Mouse (Mus musculus) layer of hippocampus, postnatal 10 days (tissue): ENCODE data around the gene Serinc5. TPM values are rescaled to one million over a fixed set of nuclear protein-coding genes. Genes with fewer than 3 reads are reported as not detected.

Experiments
- DNase-seq, 2 experiments: peaks; one replicate each; pipeline ENCODE4 v3.0.0; 2021; ENCODE audit warnings: low spot score in 2 of 2
- total RNA-seq, 2 experiments: library from RNA; stranded (reverse); gene quantifications; 2 replicates each; pipeline ENCODE4 v1.2.3; 2021

Gene Serinc5
- total RNA-seq, 2 experiments from 2014 or later, result 62.1 to 63.3 TPM

GRCm38 (mm10) chr13:92611917-92612316, 1.0 kb downstream of the Serinc5 start:
- DNase-seq, result no peak

GRCm38 (mm10) chr13:92613094-92613493, 2.2 kb downstream of the Serinc5 start:
- no peak for DNase-seq

- no peak for DNase-seq
Measured at GRCm38 (mm10) chr13:92615201-92615600, 4.3 kb downstream of the Serinc5 start.

DNA sequence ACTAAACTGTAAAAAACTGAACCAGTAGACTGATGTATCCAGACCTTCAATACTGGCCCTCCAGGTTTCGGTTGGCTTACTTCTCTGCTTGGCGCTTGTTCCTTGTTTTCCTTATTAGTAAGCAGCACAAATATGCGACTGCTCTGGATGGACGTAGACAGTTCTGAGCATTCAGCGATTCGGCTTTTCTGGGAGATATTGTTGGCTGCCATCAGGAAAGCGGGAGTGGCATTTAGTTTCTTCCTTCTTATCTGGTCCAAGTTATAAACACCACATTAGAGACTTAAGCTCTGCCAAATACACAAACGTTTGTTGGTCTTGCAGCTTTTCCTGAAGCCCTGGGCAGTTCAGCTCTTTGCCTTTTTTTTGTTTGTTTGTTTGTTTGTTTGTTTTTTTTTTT, 5.6 kb downstream of the Serinc5 start:
- no peak for DNase-seq

DNA sequence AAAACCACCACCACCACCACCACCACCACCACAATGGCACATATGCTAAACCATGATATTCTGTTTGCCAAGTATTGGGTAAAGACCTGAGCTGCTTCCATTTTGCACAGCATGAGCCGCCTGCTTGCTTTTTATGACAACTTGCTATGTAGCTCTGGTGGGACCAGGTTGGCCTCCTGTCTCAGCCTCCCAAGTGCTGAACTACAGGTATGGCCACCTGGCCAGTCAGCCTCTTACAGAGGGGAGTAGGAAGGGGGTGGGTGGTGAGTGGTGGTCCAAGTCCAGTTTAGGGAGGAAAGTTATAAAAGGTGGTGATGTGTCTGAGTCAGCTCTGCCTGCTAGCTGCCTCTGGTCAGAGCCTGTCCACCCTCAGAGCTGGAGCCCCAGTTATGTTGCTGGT, 15.3 kb downstream of the Serinc5 start:
- DNase-seq, result no peak

DNA sequence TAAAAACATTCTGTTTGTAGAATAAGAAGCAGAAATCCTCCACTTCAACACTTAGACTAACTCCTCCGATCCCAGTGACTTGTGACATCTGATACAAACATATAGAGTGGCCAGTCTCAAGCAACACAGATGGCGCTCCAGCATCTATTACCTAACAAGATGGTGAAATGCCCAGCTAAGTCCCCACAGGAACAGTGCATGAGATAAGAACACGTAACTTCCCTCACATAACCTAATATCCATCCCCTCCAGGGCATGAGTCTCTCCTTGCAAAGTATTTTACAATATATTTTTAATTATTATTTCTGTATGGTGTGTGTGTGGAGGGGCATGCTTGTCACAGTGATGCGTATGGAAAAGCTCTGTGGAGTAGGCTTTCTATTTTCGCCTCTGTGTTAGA, 15.8 kb downstream of the Serinc5 start:
- no peak for DNase-seq

DNA sequence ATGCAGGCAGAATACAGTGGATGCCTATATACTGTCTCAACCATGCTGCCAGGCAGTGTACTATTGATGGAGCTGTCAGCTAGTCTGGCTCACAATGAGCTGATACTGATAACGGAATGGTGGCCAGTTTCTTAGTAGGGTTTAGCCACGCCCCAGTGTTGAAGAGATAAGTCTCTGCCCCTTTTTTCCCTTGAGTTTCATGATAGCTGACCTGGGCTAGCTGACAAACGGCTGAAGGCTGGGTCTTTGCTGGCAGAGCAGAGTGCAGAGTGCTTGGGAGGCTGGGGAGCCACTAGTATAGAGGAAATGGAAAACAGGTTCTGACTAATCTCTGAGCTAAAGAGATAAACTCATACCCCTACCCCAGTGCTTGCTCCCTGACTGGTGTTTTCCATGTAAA, 18.6 kb downstream of the Serinc5 start:
- no peak for DNase-seq

GRCm38 (mm10) chr13:92631450-92631849, 20.6 kb downstream of the Serinc5 start:
- no peak for DNase-seq

DNA sequence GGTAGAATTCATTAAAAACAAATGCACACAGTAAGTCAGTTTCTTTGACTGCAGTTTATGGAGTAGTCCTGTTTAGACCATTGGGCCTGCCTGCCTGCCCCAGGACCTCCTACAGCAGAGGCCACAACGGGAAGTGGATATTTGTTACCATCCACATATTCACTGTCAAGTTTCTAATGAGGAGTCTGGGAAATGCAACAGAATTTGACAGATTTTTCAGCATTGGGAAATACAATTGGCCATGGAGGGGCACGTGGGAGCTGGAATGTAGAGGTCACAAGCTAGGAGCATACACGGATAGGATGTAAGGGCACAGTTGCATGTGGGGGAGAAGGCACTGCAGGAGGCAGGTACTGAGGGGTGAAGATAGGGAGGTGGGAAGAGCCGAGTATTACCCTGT, 21.7 kb downstream of the Serinc5 start:
- DNase-seq, result no peak

- no peak for DNase-seq
Measured at GRCm38 (mm10) chr13:92635040-92635439, 24.1 kb downstream of the Serinc5 start.

DNA sequence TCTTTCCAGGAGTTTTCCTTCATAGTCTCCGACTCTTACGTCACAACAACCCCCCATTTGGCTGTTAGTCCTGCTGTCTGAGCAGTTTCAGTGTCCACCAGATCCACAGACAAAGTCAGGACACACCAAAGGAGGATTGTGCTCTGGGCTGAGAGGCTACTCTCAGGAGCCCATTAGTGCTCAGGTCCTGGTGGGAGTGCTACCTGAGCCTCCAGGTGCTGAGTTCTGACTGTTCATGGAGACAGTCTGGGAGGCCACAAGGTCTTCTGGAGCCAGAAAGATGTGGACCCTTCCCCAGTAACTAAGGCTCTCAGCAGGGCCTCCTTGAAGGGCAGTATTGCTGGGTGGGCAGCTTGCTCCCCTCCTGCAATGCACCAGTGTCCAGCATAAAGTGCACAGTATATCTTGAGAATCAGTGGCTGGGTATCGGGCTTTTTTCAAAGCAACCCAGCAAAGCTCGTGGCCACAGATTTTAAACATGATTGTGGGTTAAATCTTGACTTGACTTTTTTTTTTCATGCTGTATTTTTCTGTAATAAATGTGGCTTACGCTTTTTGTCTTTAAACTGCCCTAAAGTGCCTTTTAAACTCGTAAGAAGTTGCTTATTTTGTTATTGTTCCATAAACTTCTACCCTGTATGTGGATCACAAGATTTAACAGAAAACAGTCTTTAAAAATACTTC, 25.5 kb downstream of the Serinc5 start:
- DNase-seq, result no peak

DNA sequence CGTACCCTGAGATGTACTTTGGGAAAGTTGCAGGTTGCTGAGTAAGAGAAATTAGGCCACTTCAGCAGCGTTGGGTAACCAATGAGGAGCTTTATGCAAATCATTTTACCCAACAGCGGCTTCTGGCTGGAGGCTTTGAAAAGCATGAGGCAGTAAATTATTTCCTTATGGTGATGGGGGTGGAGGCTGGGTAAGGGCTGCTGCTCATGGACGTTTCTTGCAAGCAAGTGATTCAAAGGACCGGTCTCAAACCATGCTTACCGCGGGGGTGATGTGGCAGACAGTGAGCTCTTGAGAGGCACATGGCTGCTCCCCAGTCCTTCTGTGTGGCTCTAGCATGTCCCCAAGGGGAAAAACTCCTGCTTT, 26.0 kb downstream of the Serinc5 start:
- no peak for DNase-seq

GRCm38 (mm10) chr13:92639093-92640014, 28.5 kb downstream of the Serinc5 start:
- no peak for DNase-seq

GRCm38 (mm10) chr13:92644199-92644598, 33.3 kb downstream of the Serinc5 start:
- no peak for DNase-seq

DNA sequence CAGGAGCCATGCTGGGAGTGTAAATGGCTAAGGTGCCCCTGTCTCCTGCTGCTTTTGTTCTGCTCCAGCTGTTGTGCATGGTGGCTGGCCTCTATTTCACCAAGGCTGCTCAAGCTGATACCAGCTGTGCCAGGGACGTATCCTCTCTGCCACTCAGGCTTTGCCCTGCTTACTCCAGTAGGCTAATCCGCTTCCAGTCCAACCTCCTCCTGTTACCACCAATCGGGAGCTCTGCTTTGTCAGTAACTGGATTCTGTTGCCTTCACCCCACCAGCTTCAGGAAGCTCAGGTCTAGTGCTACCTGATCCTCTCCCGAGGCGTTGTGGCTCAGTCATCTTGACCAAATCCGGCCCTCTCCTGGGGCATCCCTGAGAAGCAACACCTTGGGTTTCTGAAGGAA, 33.9 kb downstream of the Serinc5 start:
- no peak for DNase-seq

GRCm38 (mm10) chr13:92647695-92648094, 36.8 kb downstream of the Serinc5 start:
- peak in 1 of 2 experiments; percentile 37 for DNase-seq

- no peak for DNase-seq
Measured at GRCm38 (mm10) chr13:92649111-92649510, 38.2 kb downstream of the Serinc5 start.

DNA sequence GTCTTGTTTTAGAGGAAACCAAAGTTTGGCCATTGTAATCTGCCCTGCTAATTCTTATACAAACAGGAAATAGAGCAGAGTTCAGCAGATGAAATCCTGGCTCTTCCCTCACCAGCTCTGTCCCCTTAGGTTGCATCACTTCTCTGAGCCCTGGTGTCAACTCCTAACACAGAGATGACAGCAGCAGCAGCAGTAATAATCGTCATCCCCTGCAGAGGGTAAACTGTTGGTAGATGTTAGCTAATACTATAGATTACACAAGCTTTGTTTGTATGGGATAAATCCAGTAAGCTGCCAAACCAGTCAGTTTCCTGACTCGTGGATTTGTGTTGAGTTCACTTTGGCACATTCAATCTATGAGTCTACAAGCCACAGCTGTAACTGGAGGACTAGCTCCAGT, 40.1 kb downstream of the Serinc5 start:
- DNase-seq, result no peak

- no peak for DNase-seq
Measured at GRCm38 (mm10) chr13:92652498-92652897, 41.6 kb downstream of the Serinc5 start.

DNA sequence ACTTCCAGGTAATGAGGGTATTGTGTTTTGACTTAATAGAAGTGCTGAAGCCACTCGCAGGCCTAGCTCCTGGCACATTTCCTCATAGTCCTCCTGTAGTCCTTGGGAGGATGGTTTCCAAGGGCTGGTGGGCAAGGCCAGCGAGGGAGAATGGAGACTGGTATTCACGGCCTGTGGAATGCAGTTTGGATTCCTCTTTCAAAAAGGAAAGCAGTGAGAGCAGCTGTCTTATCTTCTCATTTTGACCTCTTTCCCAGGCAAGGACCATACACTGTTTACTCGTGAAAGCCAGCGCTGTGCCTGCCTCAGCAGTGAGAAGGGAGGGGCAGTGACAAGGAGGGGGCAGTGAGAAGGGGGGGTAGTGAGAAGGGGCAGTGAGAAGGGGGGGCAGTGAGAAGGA, 42.4 kb downstream of the Serinc5 start:
- no peak for DNase-seq

DNA sequence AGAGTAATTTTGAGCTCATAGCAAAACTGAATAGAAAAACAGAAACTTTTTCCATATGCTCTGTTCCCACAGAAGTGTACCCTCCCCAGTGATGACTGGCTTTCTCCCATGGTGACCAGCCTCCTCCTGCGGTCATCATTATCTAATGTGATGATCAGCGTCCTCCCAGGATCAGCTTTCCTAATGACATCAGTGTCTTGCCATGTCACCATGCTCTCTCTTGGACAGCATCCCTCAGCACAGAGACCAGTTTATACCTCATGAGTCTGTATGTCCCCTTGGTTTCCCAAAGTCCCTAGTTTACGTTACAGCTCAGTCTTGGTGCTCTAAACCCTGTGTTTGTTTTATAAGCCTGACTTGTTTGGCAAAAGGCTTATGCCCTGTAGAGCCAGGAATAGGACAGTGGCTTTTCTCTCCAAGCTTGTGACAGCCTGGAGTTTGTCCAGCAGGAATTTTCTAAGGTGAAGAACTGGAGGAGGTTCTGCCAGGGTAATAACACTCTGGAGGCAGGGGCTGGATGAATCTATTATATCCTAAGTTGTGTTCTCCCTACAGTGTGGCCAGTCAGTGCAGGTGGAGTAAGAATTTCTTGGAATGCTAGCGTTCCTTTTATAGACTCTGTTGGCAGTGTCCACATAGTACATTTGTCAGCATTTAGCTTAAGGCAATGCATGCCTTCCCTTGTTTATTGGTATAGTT, 46.1 kb downstream of the Serinc5 start:
- no peak for DNase-seq

DNA sequence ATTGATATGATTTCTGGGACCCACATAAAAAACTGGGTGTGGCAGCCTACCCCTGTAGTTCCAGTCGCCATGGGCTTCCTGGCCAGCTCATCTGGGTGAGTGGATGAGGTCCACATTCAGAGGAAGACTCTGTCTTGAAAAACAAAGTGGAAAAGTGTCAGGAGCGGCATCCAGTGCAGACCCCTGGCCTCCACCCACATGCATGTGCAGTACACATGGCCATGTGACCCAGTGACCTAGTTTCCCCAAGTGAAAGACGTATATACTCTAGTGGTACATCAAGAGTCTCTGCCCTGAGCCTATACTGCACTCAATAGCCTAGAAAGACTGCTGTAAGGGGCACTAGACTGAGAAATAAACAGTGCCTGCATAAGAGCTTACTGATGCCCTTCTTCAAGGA, 48.7 kb downstream of the Serinc5 start:
- no peak for DNase-seq
